Mouse (Mus musculus) midbrain, postnatal 0 days (tissue): Measurements from ENCODE around the gene Arcn1. TPM values are rescaled to one million over a fixed set of nuclear protein-coding genes. Genes with fewer than 3 reads are reported as not detected.

Experiments used
- ATAC-seq: fragments of 200-750 bp; cut with Nextera tagmentation; 2 replicates; pipeline ENCODE4 v1.8.0; 2017; ENCODE audit warnings: moderate number of reproducible peaks, mild to moderate bottlenecking, moderate TSS enrichment, moderate library complexity; ENCODE audit not compliant: low FRiP score
- DNase-seq: peaks from one replicate; pipeline ENCODE4 v3.0.0-alpha.2; 2015; ENCODE audit warnings: low spot score
- H3K27ac ChIP-seq: fragments of 300-500 bp; sonication (generic); 2 replicates; pipeline ENCODE4 v1.5.1; 2014; ENCODE audit warnings: low read depth, mild to moderate bottlenecking, low read length, mixed read lengths
- H3K27me3 ChIP-seq: fragments of 300-500 bp; sonication (generic); 2 replicates; pipeline ENCODE4 v1.6.1; 2014; ENCODE audit warnings: low read length, control low read depth, mixed read lengths; ENCODE audit not compliant: insufficient read depth
- H3K36me3 ChIP-seq: fragments of 300-500 bp; sonication (generic); 2 replicates; pipeline ENCODE4 v1.6.1; 2014; ENCODE audit warnings: low read length, control low read depth, mixed read lengths; ENCODE audit not compliant: insufficient read depth
- H3K4me1 ChIP-seq: fragments of 300-500 bp; sonication (generic); 2 replicates; pipeline ENCODE4 v1.6.1; 2014; ENCODE audit warnings: mild to moderate bottlenecking, control low read depth, antibody characterized with exemption, low read length, mixed read lengths; ENCODE audit not compliant: insufficient read depth
- H3K4me2 ChIP-seq: fragments of 300-500 bp; sonication (generic); 2 replicates; pipeline ENCODE4 v1.6.1; 2014; ENCODE audit warnings: low read depth, mild to moderate bottlenecking, low read length, mixed read lengths; ENCODE audit not compliant: poor library complexity, severe bottlenecking
- H3K4me3 ChIP-seq: fragments of 300-500 bp; sonication (generic); 2 replicates; pipeline ENCODE4 v1.5.1; 2014; ENCODE audit warnings: low read depth, mild to moderate bottlenecking, low read length, moderate library complexity
- H3K9ac ChIP-seq: fragments of 300-500 bp; sonication (generic); replicated peaks from 2 replicates; pipeline ENCODE4 v1.6.1; 2014; ENCODE audit warnings: mild to moderate bottlenecking, low read length, moderate library complexity, mixed read lengths; ENCODE audit not compliant: poor library complexity, severe bottlenecking
- H3K9me3 ChIP-seq: fragments of 300-500 bp; sonication (generic); 2 replicates; pipeline ENCODE4 v1.6.1; 2016; ENCODE audit warnings: low read length, control low read depth
- CTCF ChIP-seq: IDR thresholded peaks from 2 replicates; pipeline ENCODE4 v1.5.1; 2016; ENCODE audit warnings: antibody characterized with exemption, mild to moderate bottlenecking
- WGBS: fragments of 180-500 bp; shearing (Covaris S2); extraction: QIAGEN DNeasy Blood & Tissue Kit; methylation state at CpG from one replicate; pipeline ENCODE4 v1.1.7; 2014; 5-methylcytosine and 5-hydroxymethylcytosine counted together
- polyA plus RNA-seq: library from polyadenylated mRNA; unstranded; fragments of >200 nt; fragmentation: Nextera tagmentation; extraction: Ambion mirVana; gene quantifications from 2 replicates; pipeline ENCODE4 v1.2.1, GENCODE M21; 2015
- total RNA-seq: library from RNA; depleted of rRNA; stranded (reverse); fragments of >200 nt; gene quantifications from 2 replicates; pipeline ENCODE4 v1.2.3, GENCODE M21; 2014

Arcn1 gene
- total and polyA plus RNA-seq, 2 experiments from 2014 or later, result 93.7 to 106 TPM

DNA sequence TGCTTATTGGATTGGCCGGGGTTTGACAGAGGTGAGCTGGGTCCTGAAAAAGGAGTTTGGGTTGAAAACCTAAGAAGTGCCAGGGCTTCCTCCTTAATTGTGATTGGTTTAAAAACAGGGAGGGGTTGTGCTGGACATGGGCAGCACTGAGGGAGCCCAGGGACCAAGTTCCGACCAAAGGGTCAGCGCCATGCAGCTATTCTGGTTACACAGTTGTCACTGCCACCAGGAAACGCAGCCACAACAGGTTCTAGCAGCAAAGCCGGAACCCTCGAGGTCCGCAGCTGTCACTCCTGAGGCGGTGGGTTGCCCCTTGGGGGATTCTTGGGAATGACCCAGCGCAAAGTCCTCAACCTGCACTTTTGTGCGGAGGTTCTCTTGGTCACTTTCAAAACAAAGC, 37.0 kb upstream of the Arcn1 start:
- H3K27ac ChIP-seq, result no peak overlapping the region
- H3K4me1 ChIP-seq, result no peaks in the 10 kb centered on the region
- no peaks in the 10 kb centered on the region for H3K9me3 ChIP-seq
- no peak for TF ChIP-seq CTCF
- H3K4me3 ChIP-seq, result no peak overlapping the region
- no peak overlapping the region for H3K4me2 ChIP-seq
- 91% methylated on average over 10 of the region's 10 CpGs for WGBS
- no peak overlapping the region for H3K9ac ChIP-seq
- peaks cover 53% of the 10 kb centered on the region for H3K36me3 ChIP-seq
- DNase-seq, result no peak
- H3K27me3 ChIP-seq, result no peaks in the 10 kb centered on the region
- ATAC-seq, result no peak

DNA sequence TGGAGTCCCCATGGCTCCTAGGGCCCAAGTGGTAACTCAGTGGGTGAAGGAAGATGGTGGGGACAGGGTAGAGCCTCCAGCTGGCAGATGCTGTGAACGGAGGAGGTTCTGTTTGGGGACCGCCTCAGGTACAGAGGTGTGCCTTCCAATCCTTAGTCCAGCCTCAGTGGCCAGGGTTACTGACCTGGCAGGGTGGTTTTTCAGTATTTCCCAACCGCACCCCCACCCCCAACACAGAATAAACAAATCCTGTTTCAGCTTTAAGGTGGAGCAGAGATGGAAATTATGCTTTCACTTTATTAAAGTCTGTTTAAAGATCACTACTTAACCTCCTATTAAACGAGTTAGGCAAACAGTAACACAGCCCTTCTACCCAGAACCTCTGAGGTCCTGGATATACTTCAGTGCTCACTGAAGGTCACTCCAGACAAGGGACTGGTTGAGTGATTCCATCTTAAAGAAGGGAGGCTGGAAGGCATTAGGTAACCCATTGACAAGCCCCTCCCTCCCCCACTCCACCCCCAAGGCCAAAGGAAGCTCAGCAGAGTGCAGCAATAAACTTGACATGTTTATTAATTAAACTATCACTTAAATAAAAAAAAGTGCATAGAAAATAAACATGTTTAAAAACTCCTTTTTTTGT, 35.3 kb upstream of the Arcn1 start, which contains the start of gene Ttc36:
Gene Ttc36, minus strand, starts transcription at position 265 of the 643 bp plus-strand sequence.
- ATAC-seq, result no peak
- Histone ChIP-seq H3K4me1 (no peaks in the 10 kb centered on the region), H3K9me3 (no peaks in the 10 kb centered on the region), H3K36me3 (peaks cover 37% of the 10 kb centered on the region), H3K4me2 (no peak within 1 kb of the TSS), H3K27ac (no peak within 1 kb of the TSS), H3K27me3 (no peaks in the 10 kb centered on the region), H3K4me3 (no peak within 1 kb of the TSS), H3K9ac (no peak within 1 kb of the TSS)
- no peak for DNase-seq
- 79% methylated on average over 4 of the region's 4 CpGs for WGBS
- no peak for TF ChIP-seq CTCF

DNA sequence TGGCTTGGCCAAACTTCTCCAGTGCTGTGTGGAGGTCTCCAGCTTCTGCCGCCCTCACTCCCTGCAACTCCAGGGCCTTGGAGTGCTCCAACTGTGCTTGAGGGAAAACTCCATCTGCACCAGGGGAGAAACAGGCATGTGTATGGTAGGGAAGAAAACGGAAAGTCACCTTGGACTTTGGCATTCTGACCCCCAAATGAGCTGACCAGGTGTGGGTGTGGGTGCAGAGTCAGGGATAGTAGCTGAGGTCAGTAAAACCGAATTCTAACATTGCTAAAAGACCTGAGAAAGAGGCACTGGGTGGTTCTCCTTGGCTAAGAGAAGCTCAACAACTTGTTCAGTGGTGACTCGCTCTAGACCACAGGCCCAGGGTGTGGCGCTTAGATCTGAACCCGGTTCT, 34.0 kb upstream of the Arcn1 start:
- no peak overlapping the region for H3K27ac ChIP-seq
- no peaks in the 10 kb centered on the region for H3K27me3 ChIP-seq
- no peak for ATAC-seq
- no peak overlapping the region for H3K9ac ChIP-seq
- no peak for DNase-seq
- TF ChIP-seq CTCF, result no peak
- no peak overlapping the region for H3K4me2 ChIP-seq
- H3K4me3 ChIP-seq, result no peak overlapping the region
- WGBS, result 81% methylated on average over 6 of the region's 6 CpGs
- no peaks in the 10 kb centered on the region for H3K4me1 ChIP-seq
- H3K9me3 ChIP-seq, result no peaks in the 10 kb centered on the region
- peaks cover 25% of the 10 kb centered on the region for H3K36me3 ChIP-seq

DNA sequence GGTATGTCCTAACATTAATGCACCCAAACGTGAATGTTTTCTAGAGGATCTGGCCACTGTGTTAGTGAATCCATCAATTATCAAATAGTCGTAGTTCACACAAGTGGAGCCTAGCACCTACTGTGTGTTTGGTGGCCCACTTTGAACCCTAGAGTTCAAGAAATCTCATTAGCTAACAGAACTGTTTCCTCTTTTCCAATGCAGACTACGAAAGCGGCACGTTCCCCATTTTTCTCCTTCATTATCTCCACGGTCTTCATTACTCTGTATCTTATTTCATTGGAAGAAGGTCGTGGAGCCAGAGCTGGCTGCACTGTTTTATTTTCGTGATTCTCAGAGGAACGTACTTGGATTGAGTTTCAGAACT, 32.3 kb upstream of the Arcn1 start:
- no peaks in the 10 kb centered on the region for H3K9me3 ChIP-seq
- WGBS, result 40% methylated on average over 9 of the region's 9 CpGs
- H3K4me3 ChIP-seq, result peak overlapping the region; percentile 57
- peak overlapping the region; percentile 94 for H3K4me2 ChIP-seq
- H3K4me1 ChIP-seq, result no peaks in the 10 kb centered on the region
- TF ChIP-seq CTCF, result no peak
- H3K27me3 ChIP-seq, result no peaks in the 10 kb centered on the region
- H3K9ac ChIP-seq, result peak overlapping the region; percentile 66; the same call in 1 of the 2 replicates
- no peak for DNase-seq
- 0 out of 2 replicates have a peak overlapping the region, but pooled peaks have one; percentile 69 for H3K27ac ChIP-seq
- ATAC-seq, result no peak
- peaks cover 18% of the 10 kb centered on the region; the same call in 1 of the 2 replicates for H3K36me3 ChIP-seq

DNA sequence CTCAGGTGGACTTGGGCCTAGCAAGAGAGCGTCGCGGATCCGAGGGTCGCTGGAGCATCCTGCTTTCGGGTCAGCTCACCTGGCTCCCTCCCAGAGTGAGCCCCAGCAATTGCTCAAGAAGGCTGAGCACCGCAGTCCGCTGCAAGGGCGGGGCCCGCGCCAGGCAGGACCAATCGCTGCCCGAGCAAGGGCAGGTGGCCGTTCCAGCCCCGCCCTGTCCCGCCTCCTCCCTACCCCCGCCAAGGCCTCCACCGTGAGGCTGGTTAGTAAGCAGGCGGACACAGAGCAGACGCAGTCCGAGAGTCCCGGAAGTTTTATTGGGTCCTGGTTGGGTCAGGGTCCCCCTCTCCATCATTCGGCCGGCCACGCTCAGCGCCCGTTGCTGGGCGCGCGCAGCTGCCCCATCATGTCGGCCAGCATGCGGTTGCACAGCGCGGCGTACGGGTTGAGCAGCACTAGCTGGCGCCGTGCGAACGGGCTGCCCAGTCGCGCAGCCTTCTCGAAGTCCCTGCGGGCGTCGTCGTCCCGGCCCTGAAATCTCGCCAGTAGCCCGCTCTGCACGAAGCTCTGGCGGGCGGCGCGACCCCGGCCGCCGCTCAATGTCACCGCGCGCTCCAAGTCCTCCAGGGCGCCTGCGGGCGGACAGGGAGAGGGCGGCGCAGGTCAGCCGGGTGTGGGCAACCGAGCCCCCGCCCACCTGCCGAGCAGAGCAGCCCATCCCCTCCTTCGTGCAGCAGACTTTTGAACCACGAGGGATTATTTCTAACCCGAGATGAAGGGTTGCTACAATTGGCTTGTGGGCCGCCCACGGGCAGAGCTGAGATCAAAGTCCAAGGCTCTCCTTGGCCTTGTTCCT, 31.7 kb upstream of the Arcn1 start, which contains the start of gene Tmem25:
Gene Tmem25, minus strand, starts transcription at position 206 of the 856 bp plus-strand sequence.
- H3K36me3 ChIP-seq, result peaks cover 19% of the 10 kb centered on the region; the same call in 1 of the 2 replicates
- DNase-seq (peak; percentile 92), ATAC-seq (peak; percentile 93)
- no peaks in the 10 kb centered on the region for H3K27me3 ChIP-seq
- H3K27ac ChIP-seq, result peak within 1 kb of the TSS; percentile 69
- H3K9ac ChIP-seq, result peak within 1 kb of the TSS; percentile 66
- H3K4me2 ChIP-seq, result peak within 1 kb of the TSS; percentile 94
- H3K9me3 ChIP-seq, result no peaks in the 10 kb centered on the region
- no peaks in the 10 kb centered on the region for H3K4me1 ChIP-seq
- under 1% methylated on average over 75 of the region's 75 CpGs for WGBS
- H3K4me3 ChIP-seq, result peak within 1 kb of the TSS; percentile 57
- no peak for TF ChIP-seq CTCF

DNA sequence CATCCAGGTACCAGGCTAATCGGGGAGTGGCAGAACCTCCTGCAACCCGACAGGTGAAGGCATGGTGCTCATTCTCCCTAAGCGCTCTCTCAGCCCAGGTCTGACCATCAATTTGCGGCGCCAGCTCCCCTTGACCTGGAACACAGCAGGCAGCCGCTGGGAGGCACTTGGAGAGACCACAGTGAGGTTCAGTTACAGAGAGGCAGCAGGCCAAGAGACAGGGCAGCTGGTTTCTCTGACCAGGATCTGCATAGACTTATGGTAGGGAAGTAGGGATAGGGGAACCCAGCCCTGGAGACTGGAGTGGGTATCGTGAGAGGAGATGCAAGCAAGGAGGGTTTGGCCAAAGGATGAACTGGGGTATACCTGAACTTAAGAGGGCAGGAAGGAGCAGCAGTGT, 30.7 kb upstream of the Arcn1 start:
- Histone ChIP-seq H3K4me3 (peak overlapping the region; percentile 57), H3K36me3 (peaks cover 15% of the 10 kb centered on the region; the same call in 1 of the 2 replicates), H3K27me3 (no peaks in the 10 kb centered on the region), H3K9ac (peak overlapping the region; percentile 66), H3K9me3 (no peaks in the 10 kb centered on the region), H3K4me2 (peak overlapping the region; percentile 94), H3K4me1 (no peaks in the 10 kb centered on the region), H3K27ac (no peak overlapping the region)
- ATAC-seq (no peak), DNase-seq (peak; percentile 6)
- WGBS, result 45% methylated on average over 7 of the region's 7 CpGs
- TF ChIP-seq CTCF, result no peak
